Mouse (Mus musculus): ENCODE data around the gene Gm15097. TPM values are rescaled to one million over a fixed set of nuclear protein-coding genes. Genes with fewer than 3 reads are reported as not detected.
"Not testable (repeated sequence)": the region's sequence is repeated elsewhere in the genome, so short reads cannot be mapped to it uniquely, and the experiment has no call there.

Gene Gm15097
- polyA plus RNA-seq (2017; shearing (Covaris generic)) = not detected

DNA sequence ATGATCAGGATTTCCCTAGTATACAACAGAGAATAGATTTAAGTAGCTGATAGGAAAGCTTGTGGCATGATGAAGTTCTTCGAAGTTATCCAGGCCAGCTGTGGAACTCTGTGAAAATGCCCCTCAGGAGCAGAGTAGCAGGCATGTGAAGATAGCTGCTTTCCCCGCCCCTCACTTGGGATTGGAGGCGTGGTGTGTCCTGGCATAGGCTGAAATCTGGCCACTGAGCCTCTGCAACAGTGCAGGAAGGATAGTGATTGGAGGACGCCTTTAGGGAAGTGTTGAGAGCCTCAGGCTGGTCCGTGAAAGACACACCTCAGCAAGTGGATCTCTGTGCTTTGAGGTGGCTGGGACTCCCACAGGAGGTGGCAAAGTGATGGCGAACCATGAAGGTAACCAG lies at the start of gene Gm15097:
Gene Gm15097 (plus strand): TSS at position 301 of the 400 bp plus-strand sequence.
- ATAC-seq = not testable (repeated sequence)

- not testable (repeated sequence) for ATAC-seq
Measured at GRCm38 (mm10) chrX:149762853-149763252, 21.4 kb upstream of the Gm15097 start.

- ATAC-seq = not testable (repeated sequence)
Measured at GRCm38 (mm10) chrX:149811178-149811577, 26.9 kb downstream of the Gm15097 start.

Other genes with a start within 250 kb of the Gm15097 start
- gene Gm10439, start 189.9 kb upstream of the Gm15097 start, polyA plus RNA-seq (2017; shearing (Covaris generic)) = not detected
- gene Gm15091, start 157.2 kb downstream of the Gm15097 start, polyA plus RNA-seq (2017; shearing (Covaris generic)) = not detected

Measured in activated CD4-positive, CD25-positive, alpha-beta regulatory T cell, adult 4 months (primary cell).